Mouse (Mus musculus) MEL (cell line): Measurements from ENCODE around the gene Macrod2. TPM values are rescaled to one million over a fixed set of nuclear protein-coding genes. Genes with fewer than 3 reads are reported as not detected.

Experiments used
- DNase-seq: peaks from one replicate; pipeline ENCODE4 v3.0.0; 2011; ENCODE audit warnings: low read depth, low spot score
- H3K27ac ChIP-seq: 2 replicates; pipeline ENCODE4 v1.5.1; 2012; ENCODE audit warnings: low read depth, mild to moderate bottlenecking, control low read depth, low read length, moderate library complexity; ENCODE audit not compliant: control insufficient read depth
- H3K27me3 ChIP-seq, 2 experiments: fragments of 150-350 bp in 1 of 2; sonication (generic) in 1 of 2; 2 replicates each; pipeline ENCODE4 v1.6.1; 2012; ENCODE audit warnings: low read length in 2 of 2, mild to moderate bottlenecking in 2 of 2, improper control_type of control experiment in 1 of 2, moderate library complexity in 1 of 2; ENCODE audit not compliant: insufficient read depth in 2 of 2, control insufficient read depth in 1 of 2
- H3K36me3 ChIP-seq, 2 experiments: 2 replicates each; pipeline ENCODE4 v1.6.1; 2012 to 2014; ENCODE audit warnings: low read length in 2 of 2, improper control_type of control experiment in 1 of 2, inconsistent platforms in 1 of 2, mild to moderate bottlenecking in 1 of 2; ENCODE audit not compliant: insufficient read depth in 2 of 2, control insufficient read depth in 1 of 2
- H3K4me1 ChIP-seq, 2 experiments: fragments of 150-350 bp in 1 of 2; sonication (generic) in 1 of 2; 2 replicates each; pipeline ENCODE4 v1.6.1; 2012; ENCODE audit warnings: low read length in 2 of 2, improper control_type of control experiment in 1 of 2, mild to moderate bottlenecking in 1 of 2; ENCODE audit not compliant: insufficient read depth in 2 of 2, control insufficient read depth in 1 of 2
- H3K4me3 ChIP-seq, 2 experiments: fragments of 150-350 bp in 1 of 2; sonication (generic) in 1 of 2; 2 replicates each; pipeline ENCODE4 v1.5.1; 2012; ENCODE audit warnings: low read depth in 2 of 2, low read length in 2 of 2, mild to moderate bottlenecking in 2 of 2, moderate library complexity in 2 of 2, control low read depth in 1 of 2, improper control_type of control experiment in 1 of 2; ENCODE audit not compliant: control insufficient read depth in 1 of 2, insufficient read depth in 1 of 2
- H3K79me2 ChIP-seq: 2 replicates; pipeline ENCODE4 v1.6.1; 2012; ENCODE audit warnings: mild to moderate bottlenecking, low read length, moderate library complexity; ENCODE audit not compliant: control insufficient read depth, poor library complexity, insufficient read depth
- H3K9ac ChIP-seq: 2 replicates; pipeline ENCODE4 v1.6.1; 2012; ENCODE audit warnings: low read depth, mild to moderate bottlenecking, control low read depth, low read length, moderate library complexity; ENCODE audit not compliant: control insufficient read depth, poor library complexity, severe bottlenecking
- H3K9me3 ChIP-seq: fragments of 150-350 bp; sonication (generic); replicated peaks from 2 replicates; pipeline ENCODE4 v1.6.1; 2012; ENCODE audit warnings: mild to moderate bottlenecking, low read length, improper control_type of control experiment, moderate library complexity; ENCODE audit not compliant: insufficient read depth
- BHLHE40 ChIP-seq: IDR thresholded peaks from 2 replicates; pipeline ENCODE4 v1.6.1; 2012; ENCODE audit warnings: low read depth, mild to moderate bottlenecking, inconsistent platforms, low read length, improper control_type of control experiment, borderline replicate concordance
- CHD1 ChIP-seq: IDR thresholded peaks from 2 replicates; pipeline ENCODE4 v1.6.1; 2012; ENCODE audit warnings: low read depth, mild to moderate bottlenecking, inconsistent platforms, low read length, improper control_type of control experiment
- CTCF ChIP-seq, 3 experiments: IDR thresholded peaks in 2 of 3; conservative IDR thresholded peaks in 1 of 3; 2 replicates each; pipeline ENCODE4 v1.5.1; 2011 to 2012; ENCODE audit warnings: low read length in 3 of 3, low read depth in 2 of 3, mild to moderate bottlenecking in 2 of 3, improper control_type of control experiment in 1 of 3, inconsistent platforms in 1 of 3, mixed read lengths in 1 of 3, moderate library complexity in 1 of 3; ENCODE audit not compliant: control insufficient read depth in 1 of 3, insufficient read depth in 1 of 3, poor library complexity in 1 of 3, severe bottlenecking in 1 of 3
- E2F4 ChIP-seq: IDR thresholded peaks from 2 replicates; pipeline ENCODE4 v1.6.1; 2011; ENCODE audit warnings: low read depth, low read length, improper control_type of control experiment, borderline replicate concordance
- ETS1 ChIP-seq: IDR thresholded peaks from 2 replicates; pipeline ENCODE4 v1.6.1; 2012; ENCODE audit warnings: low read depth, mild to moderate bottlenecking, inconsistent platforms, low read length, improper control_type of control experiment, moderate library complexity
- GATA1 ChIP-seq: IDR thresholded peaks from 2 replicates; pipeline ENCODE4 v1.6.1; 2011; ENCODE audit warnings: low read depth, low read length, improper control_type of control experiment
- KAT2A ChIP-seq: conservative IDR thresholded peaks from 2 replicates; pipeline ENCODE4 v1.6.1; 2012; ENCODE audit warnings: low read depth, low read length, improper control_type of control experiment, inconsistent platforms
- MAX ChIP-seq: IDR thresholded peaks from 2 replicates; pipeline ENCODE4 v1.6.1; 2011; ENCODE audit warnings: low read length, improper control_type of control experiment
- MAZ ChIP-seq: IDR thresholded peaks from 2 replicates; pipeline ENCODE4 v1.6.1; 2012; ENCODE audit warnings: low read depth, mild to moderate bottlenecking, inconsistent platforms, low read length, improper control_type of control experiment
- MXI1 ChIP-seq: IDR thresholded peaks from 2 replicates; pipeline ENCODE4 v1.6.1; 2011; ENCODE audit warnings: mild to moderate bottlenecking, low read depth, low read length, improper control_type of control experiment
- MYB ChIP-seq: IDR thresholded peaks from 2 replicates; pipeline ENCODE4 v1.6.1; 2011; ENCODE audit warnings: mild to moderate bottlenecking, low read depth, low read length, improper control_type of control experiment
- MYC ChIP-seq: IDR thresholded peaks from 2 replicates; pipeline ENCODE4 v1.6.1; 2011; ENCODE audit warnings: low read depth, mild to moderate bottlenecking, low read length, improper control_type of control experiment, moderate library complexity
- NELFE ChIP-seq: IDR thresholded peaks from 2 replicates; pipeline ENCODE4 v1.6.1; 2011; ENCODE audit warnings: low read depth, low read length, improper control_type of control experiment
- NRF1 ChIP-seq: IDR thresholded peaks from 2 replicates; pipeline ENCODE4 v1.6.1; 2014; ENCODE audit warnings: low read depth, mild to moderate bottlenecking, inconsistent platforms, low read length, improper control_type of control experiment, moderate library complexity; ENCODE audit not compliant: poor library complexity, insufficient read depth, severe bottlenecking
- POLR2A ChIP-seq, 2 experiments: IDR thresholded peaks; 2 replicates each; pipeline ENCODE4 v1.6.1; 2011 to 2012; ENCODE audit warnings: low read length in 2 of 2, mild to moderate bottlenecking in 2 of 2, control low read depth in 1 of 2, improper control_type of control experiment in 1 of 2, low read depth in 1 of 2, moderate library complexity in 1 of 2; ENCODE audit not compliant: control insufficient read depth in 1 of 2, insufficient read depth in 1 of 2, poor library complexity in 1 of 2
- POLR2AphosphoS2 ChIP-seq: IDR thresholded peaks from 2 replicates; pipeline ENCODE4 v1.6.1; 2011; ENCODE audit warnings: low read length, improper control_type of control experiment
- RAD21 ChIP-seq: IDR thresholded peaks from 2 replicates; pipeline ENCODE4 v1.6.1; 2011; ENCODE audit warnings: mild to moderate bottlenecking, low read depth, low read length, improper control_type of control experiment
- SIN3A ChIP-seq: IDR thresholded peaks from 2 replicates; pipeline ENCODE4 v1.6.1; 2012; ENCODE audit warnings: low read length, improper control_type of control experiment, inconsistent platforms
- SMC3 ChIP-seq: IDR thresholded peaks from 2 replicates; pipeline ENCODE4 v1.6.1; 2011; ENCODE audit warnings: low read depth, low read length, improper control_type of control experiment
- TAL1 ChIP-seq: IDR thresholded peaks from 2 replicates; pipeline ENCODE4 v1.6.1; 2012; ENCODE audit warnings: mild to moderate bottlenecking, inconsistent platforms, low read length, moderate library complexity, mixed read lengths
- TBP ChIP-seq: IDR thresholded peaks from 2 replicates; pipeline ENCODE4 v1.8.0; 2011; ENCODE audit warnings: low read depth, low read length, improper control_type of control experiment
- TCF12 ChIP-seq: IDR thresholded peaks from 2 replicates; pipeline ENCODE4 v1.6.1; 2014; ENCODE audit warnings: low read depth, mild to moderate bottlenecking, inconsistent platforms, low read length, improper control_type of control experiment, moderate library complexity
- UBTF ChIP-seq: IDR thresholded peaks from 2 replicates; pipeline ENCODE4 v1.6.1; 2012; ENCODE audit warnings: low read depth, mild to moderate bottlenecking, inconsistent platforms, low read length, improper control_type of control experiment, moderate library complexity, borderline replicate concordance; ENCODE audit not compliant: insufficient read depth
- USF2 ChIP-seq, 2 experiments: IDR thresholded peaks; 2 replicates each; pipeline ENCODE4 v1.6.1; 2011 to 2012; ENCODE audit warnings: improper control_type of control experiment in 2 of 2, low read length in 2 of 2, borderline replicate concordance in 1 of 2, inconsistent platforms in 1 of 2, low read depth in 1 of 2, mild to moderate bottlenecking in 1 of 2; ENCODE audit not compliant: insufficient read depth in 1 of 2
- ZC3H11A ChIP-seq: IDR thresholded peaks from 2 replicates; pipeline ENCODE4 v1.6.1; 2012; ENCODE audit warnings: low read depth, mild to moderate bottlenecking, inconsistent platforms, low read length, improper control_type of control experiment
- ZKSCAN1 ChIP-seq: IDR thresholded peaks from 2 replicates; pipeline ENCODE4 v1.6.1; 2012; ENCODE audit warnings: low read depth, mild to moderate bottlenecking, inconsistent platforms, low read length, improper control_type of control experiment, moderate library complexity
- ZNF384 ChIP-seq: IDR thresholded peaks from 2 replicates; pipeline ENCODE4 v1.6.1; 2012; ENCODE audit warnings: low read depth, mild to moderate bottlenecking, inconsistent platforms, low read length, improper control_type of control experiment
- polyA plus RNA-seq, 2 experiments: library from polyadenylated mRNA; stranded (reverse) in 1 of 2; unstranded in 1 of 2; fragments of >175 nt in 1 of 2; fragments of >200 nt in 1 of 2; gene quantifications; 2 replicates each; pipeline versions ENCODE4 v1.2.1 to v1.2.4; 2012; ENCODE audit warnings: low replicate concordance in 2 of 2, low read depth in 1 of 2; ENCODE audit not compliant: insufficient read length in 2 of 2, insufficient read depth in 1 of 2, missing spikeins in 1 of 2
- total RNA-seq: library from RNA; depleted of rRNA; stranded (reverse); fragments of 300-350 nt; gene quantifications from 2 replicates; pipeline ENCODE4 v1.2.3, GENCODE M21; 2012

The Macrod2 gene
- total and polyA plus RNA-seq, 3 experiments = not detected

DNA sequence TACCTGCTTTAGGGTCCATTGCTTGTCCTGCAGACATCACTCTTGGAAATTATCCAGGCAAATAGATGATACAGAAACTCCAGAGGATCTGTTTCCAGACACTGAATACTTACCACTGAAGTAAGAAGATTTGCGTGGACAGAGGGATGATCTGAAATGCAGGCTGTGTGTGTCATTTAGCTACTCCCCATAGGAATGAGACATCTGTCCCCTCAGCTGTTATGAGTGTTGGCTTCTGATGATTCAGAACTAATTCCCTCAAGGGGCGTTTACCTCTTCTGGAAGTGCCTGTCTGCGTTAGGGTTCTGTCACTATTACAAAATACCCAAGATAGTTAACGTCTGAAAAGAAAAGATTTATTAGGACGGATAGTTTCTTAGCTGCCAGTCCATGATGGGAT is 576.7 kb downstream of the Macrod2 start:
- no peak overlapping the region for H3K4me3 ChIP-seq
- H3K9me3 ChIP-seq = no peaks in the 10 kb centered on the region
- H3K27me3 ChIP-seq = no peaks in the 10 kb centered on the region
- H3K4me1 ChIP-seq = no peaks in the 10 kb centered on the region
- no peaks in the 10 kb centered on the region for H3K79me2 ChIP-seq
- no peak overlapping the region for H3K27ac ChIP-seq
- no peak for TF ChIP-seq POLR2AphosphoS2
- no peak for TF ChIP-seq SMC3
- TF ChIP-seq ZKSCAN1 = no peak
- no peak for TF ChIP-seq TAL1
- TF ChIP-seq ETS1 = no peak
- TF ChIP-seq TBP = no peak
- TF ChIP-seq MYB = no peak
- no peak for TF ChIP-seq GATA1
- no peak for TF ChIP-seq BHLHE40
- TF ChIP-seq MAX = no peak
- TF ChIP-seq POLR2A (IDR thresholded peaks at IDR 0.05; ENCODE audit: control insufficient read depth in 1 of 2, insufficient read depth in 1 of 2, low read depth in 1 of 2, low read length in 2 of 2, poor library complexity in 1 of 2) = no peak
- TF ChIP-seq CTCF (IDR thresholded peaks at IDR 0.05 in 2 of 3, conservative IDR thresholded peaks at IDR 0.05 in 1 of 3; ENCODE audit: control insufficient read depth in 1 of 3, insufficient read depth in 1 of 3, low read depth in 2 of 3, low read length in 3 of 3, poor library complexity in 1 of 3, severe bottlenecking in 1 of 3) = no peak
- TF ChIP-seq E2F4 = no peak
- no peak for TF ChIP-seq TCF12
- no peak for TF ChIP-seq ZNF384
- no peak for TF ChIP-seq USF2 (IDR thresholded peaks at IDR 0.05; ENCODE audit: borderline replicate concordance in 1 of 2, insufficient read depth in 1 of 2, low read depth in 1 of 2, low read length in 2 of 2)
- TF ChIP-seq MAZ = no peak
- DNase-seq = no peak
- no peaks in the 10 kb centered on the region for H3K36me3 ChIP-seq
- no peak overlapping the region for H3K9ac ChIP-seq

- TF ChIP-seq RAD21 (no peak), UBTF (no peak), CHD1 (no peak), ZC3H11A (no peak), ZKSCAN1 (no peak), POLR2AphosphoS2 (no peak), KAT2A (no peak), BHLHE40 (no peak), E2F4 (no peak), MXI1 (no peak), MAX (no peak), SMC3 (no peak), CTCF (IDR thresholded peaks at IDR 0.05 in 2 of 3, conservative IDR thresholded peaks at IDR 0.05 in 1 of 3; ENCODE audit: control insufficient read depth in 1 of 3, insufficient read depth in 1 of 3, low read depth in 2 of 3, low read length in 3 of 3, poor library complexity in 1 of 3, severe bottlenecking in 1 of 3) (no peak), MYB (no peak), SIN3A (no peak), NELFE (no peak), NRF1 (no peak), MYC (no peak), TCF12 (no peak)
- Histone ChIP-seq H3K79me2 (no peaks in the 10 kb centered on the region), H3K9me3 (no peaks in the 10 kb centered on the region), H3K27me3 (no peaks in the 10 kb centered on the region), H3K27ac (no peak overlapping the region), H3K9ac (no peak overlapping the region), H3K36me3 (no peaks in the 10 kb centered on the region), H3K4me1 (no peaks in the 10 kb centered on the region), H3K4me3 (no peak overlapping the region)
- DNase-seq = no peak
Observed at GRCm38 (mm10) chr2:140985670-140986372, 590.7 kb downstream of the Macrod2 start.
